Mouse (Mus musculus) olfactory bulb, adult 2 months (tissue): ENCODE data around the gene Fbxo42. TPM values are rescaled to one million over a fixed set of nuclear protein-coding genes. Genes with fewer than 3 reads are reported as not detected.
A peak's percentile ranks its signal among the peaks of the same experiment; 100 is the strongest.

Experiments
- H3K27ac ChIP-seq: fragments of 200-500 bp; 2 replicates; pipeline ENCODE4 v1.5.1; 2012; ENCODE audit warnings: low read depth, low read length; ENCODE audit not compliant: insufficient read depth
- H3K4me1 ChIP-seq: fragments of 200-500 bp; 2 replicates; pipeline ENCODE4 v1.6.1; 2012; ENCODE audit warnings: low read length; ENCODE audit not compliant: control insufficient read depth, insufficient read depth
- H3K4me3 ChIP-seq: fragments of 200-500 bp; 2 replicates; pipeline ENCODE4 v1.5.1; 2012; ENCODE audit warnings: mild to moderate bottlenecking, low read depth, low read length, moderate library complexity; ENCODE audit not compliant: insufficient read depth
- CTCF ChIP-seq: fragments of 200-500 bp; IDR thresholded peaks from 2 replicates; pipeline ENCODE4 v1.5.1; 2012; ENCODE audit warnings: low read depth, mild to moderate bottlenecking, low read length, moderate library complexity; ENCODE audit not compliant: insufficient read depth
- POLR2A ChIP-seq: fragments of 200-500 bp; IDR thresholded peaks from 2 replicates; pipeline ENCODE4 v1.6.1; 2012; ENCODE audit warnings: mild to moderate bottlenecking, low read depth, low read length, moderate library complexity; ENCODE audit not compliant: insufficient read depth
- WGBS: fragments of 180-500 bp; shearing (Covaris S2); methylation state at CpG from one replicate; pipeline ENCODE4 v1.1.7; 2018; 5-methylcytosine and 5-hydroxymethylcytosine counted together
- polyA plus RNA-seq: library from polyadenylated mRNA; stranded (reverse); fragments of >200 nt; gene quantifications from 2 replicates; pipeline ENCODE4 v1.2.4, GENCODE M21; 2012; ENCODE audit warnings: low replicate concordance; ENCODE audit not compliant: missing spikeins, insufficient read depth, insufficient read length

Gene Fbxo42
- polyA plus RNA-seq, 1 experiment, result 51.1 TPM

GRCm38 (mm10) chr4:141246089-141246997 lies 98.6 kb downstream of the Fbxo42 start:
- H3K4me1 ChIP-seq, result peaks cover 44% of the 10 kb centered on the region
- no peak overlapping the region for H3K27ac ChIP-seq
- H3K4me3 ChIP-seq, result no peak overlapping the region
- 36% methylated on average over 24 of the region's 24 CpGs for WGBS
- TF ChIP-seq CTCF, result no peak
- no peak for TF ChIP-seq POLR2A

GRCm38 (mm10) chr4:141246998-141247350 lies 99.3 kb downstream of the Fbxo42 start:
- Histone ChIP-seq H3K27ac (no peak overlapping the region), H3K4me1 (peaks cover 42% of the 10 kb centered on the region), H3K4me3 (0 out of 2 replicates have a peak overlapping the region, but pooled peaks have one; percentile 38)
- no peak for TF ChIP-seq POLR2A
- TF ChIP-seq CTCF, result no peak
- 13% methylated on average over 17 of the region's 17 CpGs for WGBS

GRCm38 (mm10) chr4:141247776-141248613 lies 100.3 kb downstream of the Fbxo42 start:
- WGBS, result 1% methylated on average over 60 of the region's 60 CpGs
- Histone ChIP-seq H3K4me3 (peak overlapping the region; percentile 38), H3K27ac (no peak overlapping the region), H3K4me1 (peaks cover 35% of the 10 kb centered on the region)
- TF ChIP-seq CTCF (no peak), POLR2A (no peak)

GRCm38 (mm10) chr4:141248614-141248978 lies 100.9 kb downstream of the Fbxo42 start:
- no peak overlapping the region for H3K27ac ChIP-seq
- WGBS, result 26% methylated on average over 11 of the region's 11 CpGs
- no peak overlapping the region for H3K4me3 ChIP-seq
- H3K4me1 ChIP-seq, result peaks cover 35% of the 10 kb centered on the region
- TF ChIP-seq POLR2A, result no peak

- H3K4me3 ChIP-seq, result no peak overlapping the region
- H3K27ac ChIP-seq, result no peak overlapping the region
- 86% methylated on average over 11 of the region's 11 CpGs for WGBS
- TF ChIP-seq CTCF (no peak), POLR2A (no peak)
- H3K4me1 ChIP-seq, result peaks cover 33% of the 10 kb centered on the region
These were observed 101.7 kb downstream of the Fbxo42 start for GRCm38 (mm10) chr4:141249383-141249782.

GRCm38 (mm10) chr4:141251071-141251470 lies 103.4 kb downstream of the Fbxo42 start:
- no peak overlapping the region for H3K27ac ChIP-seq
- no peak for TF ChIP-seq CTCF
- TF ChIP-seq POLR2A, result no peak
- no peak overlapping the region for H3K4me3 ChIP-seq
- WGBS, result 74% methylated on average over 8 of the region's 8 CpGs
- H3K4me1 ChIP-seq, result peaks cover 22% of the 10 kb centered on the region

GRCm38 (mm10) chr4:141252641-141253040 lies 104.9 kb downstream of the Fbxo42 start:
- TF ChIP-seq POLR2A, result no peak
- no peak for TF ChIP-seq CTCF
- 69% methylated on average over 2 of the region's 2 CpGs for WGBS
- peaks cover 8% of the 10 kb centered on the region for H3K4me1 ChIP-seq
- H3K27ac ChIP-seq, result no peak overlapping the region
- H3K4me3 ChIP-seq, result no peak overlapping the region

Other genes starting within 250 kb of the Fbxo42 start
- not detected in 2 replicates for gene Padi2, start 241.6 kb upstream of the Fbxo42 start, polyA plus RNA-seq
- gene Sdhb, start 186.7 kb upstream of the Fbxo42 start, polyA plus RNA-seq, result not detected in 2 replicates
- not detected in 2 replicates for gene Atp13a2, start 161.0 kb upstream of the Fbxo42 start, polyA plus RNA-seq
- not detected in 2 replicates for gene Mfap2, start 137.5 kb upstream of the Fbxo42 start, polyA plus RNA-seq
- not detected in 2 replicates for gene Crocc, start 87.4 kb upstream of the Fbxo42 start, polyA plus RNA-seq
- not detected in 2 replicates for gene Necap2, start 69.6 kb upstream of the Fbxo42 start, polyA plus RNA-seq
- not detected in 2 replicates for gene Spata21, start 59.6 kb upstream of the Fbxo42 start, polyA plus RNA-seq
- not detected in 2 replicates for gene Szrd1, start 8.1 kb upstream of the Fbxo42 start, polyA plus RNA-seq
- not detected in 2 replicates for gene Rsg1, start 66.0 kb downstream of the Fbxo42 start, polyA plus RNA-seq
- not detected in 2 replicates for gene Arhgef19, start 91.6 kb downstream of the Fbxo42 start, polyA plus RNA-seq
- gene Epha2, start 153.3 kb downstream of the Fbxo42 start, polyA plus RNA-seq, result not detected in 2 replicates
- gene Fam131c, start 220.3 kb downstream of the Fbxo42 start, polyA plus RNA-seq, result not detected in 2 replicates